Mouse (Mus musculus) C2C12 (cell line): ENCODE measurements around the gene Pgrmc2. TPM values are rescaled to one million over a fixed set of nuclear protein-coding genes. Genes with fewer than 3 reads are reported as not detected.

ENCODE experiments used
- H3K27me3 ChIP-seq: one replicate; pipeline ENCODE4 v1.6.1; 2011; ENCODE audit not compliant: control insufficient read depth, insufficient read depth, insufficient read length
- H3K36me3 ChIP-seq: one replicate; pipeline ENCODE4 v1.6.1; 2011; ENCODE audit not compliant: control insufficient read depth, insufficient read depth
- H3K4me3 ChIP-seq: one replicate; pipeline ENCODE4 v1.5.1; 2011; ENCODE audit warnings: mild to moderate bottlenecking, control low read depth; ENCODE audit not compliant: poor library complexity, insufficient read depth, severe bottlenecking
- H3K79me2 ChIP-seq: one replicate; pipeline ENCODE4 v1.6.1; 2011; ENCODE audit not compliant: control insufficient read depth, insufficient read depth
- H3K79me3 ChIP-seq: one replicate; pipeline ENCODE4 v1.6.1; 2011; ENCODE audit warnings: low read depth, control low read depth
- H3ac ChIP-seq: one replicate; pipeline ENCODE3; 2011; ENCODE audit warnings: low read depth; ENCODE audit not compliant: control insufficient read depth, insufficient read length
- CEBPB ChIP-seq: IDR thresholded peaks from one replicate; pipeline ENCODE4 v1.6.1; 2011; ENCODE audit warnings: low read depth, mild to moderate bottlenecking, control low read depth, moderate library complexity
- CTCF ChIP-seq: IDR thresholded peaks from one replicate; pipeline ENCODE4 v1.5.1; 2011; ENCODE audit not compliant: control insufficient read depth, insufficient read depth, insufficient read length
- FOSL1 ChIP-seq: IDR thresholded peaks from one replicate; pipeline ENCODE4 v1.8.0; 2011; ENCODE audit warnings: mild to moderate bottlenecking, low read length; ENCODE audit not compliant: poor library complexity, insufficient read depth, severe bottlenecking
- MAX ChIP-seq: IDR thresholded peaks from one replicate; pipeline ENCODE4 v1.6.1; 2011; ENCODE audit warnings: mild to moderate bottlenecking, control low read depth
- MYOD1 ChIP-seq: IDR thresholded peaks from one replicate; pipeline ENCODE4 v1.6.1; 2011; ENCODE audit warnings: low read depth; ENCODE audit not compliant: control insufficient read depth, insufficient read length
- MYOG ChIP-seq: IDR thresholded peaks from one replicate; pipeline ENCODE4 v1.6.1; 2011; ENCODE audit not compliant: control insufficient read depth, insufficient read length; ENCODE audit errors: extremely low read depth
- USF1 ChIP-seq: IDR thresholded peaks from one replicate; pipeline ENCODE4 v1.6.1; 2011; ENCODE audit warnings: low read depth, mild to moderate bottlenecking, control low read depth, moderate library complexity
- long read RNA-seq, 2 experiments: library from polyadenylated mRNA; unstranded; transcript quantifications; one replicate each; pipeline ENCODE4 v2.0.0; 2019 to 2020
- polyA plus RNA-seq: library from polyadenylated mRNA; unstranded; fragments of >200 nt; fragmentation: generic; extraction: Trizol; gene quantifications from one replicate; pipeline ENCODE4 v1.2.1, GENCODE M21; 2012; ENCODE audit warnings: missing spikeins

Gene Pgrmc2
- polyA plus RNA-seq = 39.8 TPM
- long read RNA-seq, experiment 1, partial matches to known transcripts = 0 of 7 reads
- long read RNA-seq, experiment 1, other reads (novel, unspliced or antisense) = 6 of 7 reads
- long read RNA-seq, experiment 2, partial matches to known transcripts = 0 of 1 reads
- long read RNA-seq, experiment 2, other reads (novel, unspliced or antisense) = 0 of 1 reads

DNA sequence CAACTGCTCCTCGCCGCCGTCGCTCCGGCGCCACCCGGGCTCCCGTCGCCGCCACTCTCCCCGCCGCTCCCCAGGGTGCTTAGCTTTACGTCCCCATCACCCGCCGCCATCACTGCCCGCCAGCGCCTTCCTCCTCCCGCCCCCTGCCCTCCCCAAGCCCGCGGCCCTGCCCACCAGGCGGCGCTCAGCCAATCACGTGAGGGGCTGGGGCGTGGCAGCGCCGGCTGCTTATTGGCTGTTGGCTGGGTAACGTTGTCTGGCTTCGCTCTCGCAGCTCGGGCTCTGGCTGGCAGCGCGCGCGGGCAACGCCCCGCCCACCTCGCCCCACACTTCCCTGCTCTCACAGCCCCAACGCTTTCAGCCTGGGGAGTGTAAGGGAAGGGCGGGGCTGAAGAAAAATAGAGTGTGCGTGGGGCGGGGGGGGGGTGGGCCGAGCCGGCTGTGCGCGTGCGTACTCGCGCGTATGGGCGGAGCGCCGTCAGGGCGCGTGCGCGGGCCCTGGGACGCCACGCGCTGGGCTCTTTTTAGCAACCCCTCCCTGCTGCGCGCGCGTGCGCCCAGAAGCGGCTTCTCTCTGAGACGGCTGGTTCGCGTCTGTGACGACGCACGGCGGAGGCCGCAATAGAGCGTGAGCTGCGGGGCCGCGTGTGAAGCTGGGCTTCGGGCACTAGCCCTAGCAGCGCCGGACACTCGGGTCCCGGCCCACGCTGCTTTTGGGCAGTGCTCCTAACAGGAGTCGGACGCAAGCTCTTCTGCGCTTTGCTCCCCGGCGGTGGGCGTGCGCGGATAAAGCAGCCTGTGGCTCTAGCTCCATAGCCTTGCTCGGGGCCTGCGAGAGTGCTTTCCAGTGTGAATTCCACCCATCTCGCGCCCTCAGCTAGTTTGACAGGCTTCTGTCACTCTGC is at the start of gene Pgrmc2:
Gene Pgrmc2 (minus strand): TSS at position 162 of the 905 bp plus-strand sequence.
- Histone ChIP-seq H3ac (peak within 1 kb of the TSS; percentile 95), H3K36me3 (peaks cover 9% of the 10 kb centered on the region), H3K79me2 (peaks cover 52% of the 10 kb centered on the region), H3K27me3 (no peaks in the 10 kb centered on the region), H3K79me3 (peaks cover 40% of the 10 kb centered on the region), H3K4me3 (peak within 1 kb of the TSS; percentile 84)
- TF ChIP-seq USF1 (peak; percentile 83), MAX (peak; percentile 20), CTCF (no peak)

DNA sequence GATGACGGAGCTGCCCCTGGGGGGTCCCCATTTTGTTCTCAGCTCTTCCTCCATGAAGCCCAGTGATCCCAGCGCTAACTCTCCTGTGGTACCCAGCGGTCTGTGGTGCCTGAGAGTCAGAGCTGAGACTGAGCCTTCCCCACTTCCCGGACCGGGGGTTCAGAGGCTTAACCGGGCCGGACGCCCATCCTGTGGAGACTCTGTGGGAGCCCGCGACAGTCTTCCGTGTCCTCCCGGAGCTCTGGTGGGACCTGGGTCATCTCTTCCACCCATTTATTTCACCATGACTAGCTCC is 41.1 kb upstream of the Pgrmc2 start:
- Histone ChIP-seq H3ac (no peak overlapping the region), H3K79me3 (no peaks in the 10 kb centered on the region), H3K27me3 (peaks cover 19% of the 10 kb centered on the region), H3K4me3 (no peak overlapping the region), H3K36me3 (no peaks in the 10 kb centered on the region), H3K79me2 (no peaks in the 10 kb centered on the region)
- TF ChIP-seq CTCF (no peak), FOSL1 (no peak), CEBPB (no peak), USF1 (no peak), MYOD1 (no peak), MYOG (no peak)

GRCm38 (mm10) chr3:41123190-41123999 is 40.5 kb upstream of the Pgrmc2 start:
- Histone ChIP-seq H3K79me2 (no peaks in the 10 kb centered on the region), H3K4me3 (no peak overlapping the region)

GRCm38 (mm10) chr3:41118173-41118572 is 35.3 kb upstream of the Pgrmc2 start:
- Histone ChIP-seq H3ac (no peak overlapping the region), H3K36me3 (no peaks in the 10 kb centered on the region), H3K79me2 (no peaks in the 10 kb centered on the region), H3K79me3 (no peaks in the 10 kb centered on the region), H3K4me3 (no peak overlapping the region), H3K27me3 (peaks cover 6% of the 10 kb centered on the region)
- no peak for TF ChIP-seq USF1
- TF ChIP-seq FOSL1 = no peak
- TF ChIP-seq CEBPB = no peak
- no peak for TF ChIP-seq CTCF
- no peak for TF ChIP-seq MAX
- TF ChIP-seq MYOG = no peak
- TF ChIP-seq MYOD1 = no peak

More at GRCm38 (mm10) chr3:41123190-41123999, 40.5 kb upstream of the Pgrmc2 start:
- Histone ChIP-seq H3ac (no peak overlapping the region), H3K36me3 (no peaks in the 10 kb centered on the region), H3K79me3 (no peaks in the 10 kb centered on the region), H3K27me3 (peaks cover 14% of the 10 kb centered on the region)
- TF ChIP-seq USF1 (no peak), MYOG (no peak), MAX (no peak), CEBPB (no peak), CTCF (no peak), MYOD1 (no peak), FOSL1 (no peak)

DNA sequence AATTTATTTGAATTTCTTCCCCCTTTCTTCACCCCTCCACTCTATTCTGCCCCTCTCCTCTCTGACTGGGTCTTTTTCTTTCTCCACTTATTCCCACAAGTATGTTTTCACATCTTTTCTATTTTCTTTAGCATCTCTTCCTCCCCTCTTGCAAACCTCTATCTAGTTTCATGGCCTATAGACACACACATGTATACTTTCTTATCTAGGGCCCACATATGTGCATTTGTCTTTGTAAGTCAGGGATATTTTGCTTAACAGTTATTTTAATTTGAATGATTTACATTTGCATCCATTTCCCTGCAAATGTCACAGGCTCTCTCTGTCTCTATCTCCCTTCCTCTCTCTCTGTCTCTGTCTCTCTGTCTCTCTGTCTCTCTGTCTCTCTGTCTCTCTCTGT is 34.6 kb upstream of the Pgrmc2 start:
- no peaks in the 10 kb centered on the region for H3K36me3 ChIP-seq
- no peak overlapping the region for H3K4me3 ChIP-seq
- peaks cover 6% of the 10 kb centered on the region for H3K27me3 ChIP-seq
- no peaks in the 10 kb centered on the region for H3K79me3 ChIP-seq
- H3ac ChIP-seq = no peak overlapping the region
- no peak for TF ChIP-seq CTCF
- no peak for TF ChIP-seq FOSL1
- no peak for TF ChIP-seq USF1
- no peak for TF ChIP-seq MYOD1
- TF ChIP-seq MAX = no peak
- no peak for TF ChIP-seq CEBPB
- no peak for TF ChIP-seq MYOG
- H3K79me2 ChIP-seq = no peaks in the 10 kb centered on the region
